Mouse (Mus musculus) urinary bladder, adult 2 months (tissue): ENCODE data around the gene Vim. TPM values are rescaled to one million over a fixed set of nuclear protein-coding genes. Genes with fewer than 3 reads are reported as not detected.

Source experiments
- polyA plus RNA-seq: library from polyadenylated mRNA; depleted of rRNA; stranded (reverse); fragments of >200 nt; gene quantifications from 2 replicates; pipeline ENCODE4 v1.2.3, GENCODE M21; 2012; rRNA removed

The Vim gene
- polyA plus RNA-seq, 1 experiment: 1,095 TPM

Other genes with a start within 250 kb of the Vim start
- 0.07 and 0.09 TPM in 2 replicates for gene Cubn, start 82.1 kb upstream of the Vim start, polyA plus RNA-seq
- gene Trdmt1, start 29.3 kb upstream of the Vim start, polyA plus RNA-seq: 9.8 and 10.0 TPM in 2 replicates
- 15.1 and 15.4 TPM in 2 replicates for gene St8sia6, start 220.1 kb downstream of the Vim start, polyA plus RNA-seq